Mouse (Mus musculus) hindbrain, embryonic 12.5 days (tissue): ENCODE data around the gene Reep1. TPM values are rescaled to one million over a fixed set of nuclear protein-coding genes. Genes with fewer than 3 reads are reported as not detected.

Experiments
- ATAC-seq: fragments of 200-750 bp; cut with Nextera tagmentation; 2 replicates; pipeline ENCODE4 v1.8.0; 2017; ENCODE audit warnings: moderate TSS enrichment; ENCODE audit not compliant: low FRiP score
- H3K27ac ChIP-seq: fragments of 300-500 bp; sonication (generic); 2 replicates; pipeline ENCODE4 v1.5.1; 2016; ENCODE audit warnings: mild to moderate bottlenecking
- H3K27me3 ChIP-seq: fragments of 300-500 bp; sonication (generic); 2 replicates; pipeline ENCODE4 v1.6.1; 2016; ENCODE audit warnings: mild to moderate bottlenecking
- H3K36me3 ChIP-seq: fragments of 300-500 bp; sonication (generic); 2 replicates; pipeline ENCODE4 v1.6.1; 2016; ENCODE audit warnings: mild to moderate bottlenecking
- H3K4me1 ChIP-seq: fragments of 300-500 bp; sonication (generic); 2 replicates; pipeline ENCODE4 v1.6.1; 2016
- H3K4me2 ChIP-seq: fragments of 300-500 bp; sonication (generic); replicated peaks from 2 replicates; pipeline ENCODE4 v1.6.1; 2016; ENCODE audit warnings: mild to moderate bottlenecking
- H3K4me3 ChIP-seq: fragments of 300-500 bp; sonication (generic); 2 replicates; pipeline ENCODE4 v1.5.1; 2016; ENCODE audit warnings: mild to moderate bottlenecking
- H3K9ac ChIP-seq: fragments of 300-500 bp; sonication (generic); 2 replicates; pipeline ENCODE4 v1.6.1; 2016; ENCODE audit warnings: mild to moderate bottlenecking, moderate library complexity
- H3K9me3 ChIP-seq: fragments of 300-500 bp; sonication (generic); replicated peaks from 2 replicates; pipeline ENCODE4 v1.6.1; 2016; ENCODE audit warnings: mild to moderate bottlenecking
- WGBS: fragments of 180-500 bp; shearing (Covaris S2); methylation state at CpG from one replicate; pipeline ENCODE4 v1.1.7; 2016; 5-methylcytosine and 5-hydroxymethylcytosine counted together
- polyA plus RNA-seq: library from polyadenylated mRNA; unstranded; fragments of >200 nt; fragmentation: Nextera tagmentation; extraction: Ambion mirVana; gene quantifications from 2 replicates; pipeline ENCODE4 v1.2.1, GENCODE M21; 2016

Gene Reep1
- polyA plus RNA-seq, 1 experiment from 2014 or later, result 122 TPM

- no peak overlapping the region for H3K27ac ChIP-seq
- peaks cover 7% of the 10 kb centered on the region for H3K4me1 ChIP-seq
- no peak for ATAC-seq
- 80% methylated on average over 6 of the region's 6 CpGs for WGBS
- no peaks in the 10 kb centered on the region for H3K9me3 ChIP-seq
- H3K4me3 ChIP-seq, result no peak overlapping the region
- no peaks in the 10 kb centered on the region for H3K27me3 ChIP-seq
- no peaks in the 10 kb centered on the region for H3K36me3 ChIP-seq
- H3K9ac ChIP-seq, result no peak overlapping the region
- H3K4me2 ChIP-seq, result no peak overlapping the region
Observed at GRCm38 (mm10) chr6:71741998-71742636, 34.8 kb downstream of the Reep1 start.

GRCm38 (mm10) chr6:71744934-71745333 lies 37.6 kb downstream of the Reep1 start:
- H3K36me3 ChIP-seq, result no peaks in the 10 kb centered on the region
- H3K9ac ChIP-seq, result no peak overlapping the region
- no peaks in the 10 kb centered on the region for H3K9me3 ChIP-seq
- no peak for ATAC-seq
- H3K4me3 ChIP-seq, result no peak overlapping the region
- H3K27ac ChIP-seq, result no peak overlapping the region
- no peaks in the 10 kb centered on the region for H3K27me3 ChIP-seq
- WGBS, result 86% methylated on average over 6 of the region's 6 CpGs
- H3K4me1 ChIP-seq, result peaks cover 7% of the 10 kb centered on the region
- H3K4me2 ChIP-seq, result no peak overlapping the region

GRCm38 (mm10) chr6:71745482-71746234 lies 38.3 kb downstream of the Reep1 start:
- Histone ChIP-seq H3K4me2 (no peak overlapping the region), H3K4me3 (no peak overlapping the region), H3K27ac (no peak overlapping the region), H3K9me3 (no peaks in the 10 kb centered on the region), H3K9ac (no peak overlapping the region), H3K36me3 (no peaks in the 10 kb centered on the region), H3K27me3 (no peaks in the 10 kb centered on the region), H3K4me1 (peaks cover 5% of the 10 kb centered on the region)
- ATAC-seq, result no peak
- 88% methylated on average over 9 of the region's 9 CpGs for WGBS

- ATAC-seq, result no peak
- WGBS, result 46% methylated on average over 1 of the region's 1 CpGs
Observed at GRCm38 (mm10) chr6:71746246-71746645, 38.9 kb downstream of the Reep1 start.

GRCm38 (mm10) chr6:71746846-71747245 lies 39.5 kb downstream of the Reep1 start:
- H3K4me1 ChIP-seq, result no peaks in the 10 kb centered on the region
- no peak overlapping the region for H3K9ac ChIP-seq
- H3K27ac ChIP-seq, result no peak overlapping the region
- no peak overlapping the region for H3K4me2 ChIP-seq
- 86% methylated on average over 8 of the region's 8 CpGs for WGBS
- no peaks in the 10 kb centered on the region for H3K36me3 ChIP-seq
- H3K9me3 ChIP-seq, result no peaks in the 10 kb centered on the region
- no peak for ATAC-seq
- no peaks in the 10 kb centered on the region for H3K27me3 ChIP-seq
- no peak overlapping the region for H3K4me3 ChIP-seq

More at GRCm38 (mm10) chr6:71746246-71746645, 38.9 kb downstream of the Reep1 start:
- Histone ChIP-seq H3K4me1 (no peaks in the 10 kb centered on the region), H3K27ac (no peak overlapping the region), H3K36me3 (no peaks in the 10 kb centered on the region), H3K9me3 (no peaks in the 10 kb centered on the region), H3K4me2 (no peak overlapping the region), H3K27me3 (no peaks in the 10 kb centered on the region), H3K4me3 (no peak overlapping the region), H3K9ac (no peak overlapping the region)

- no peak overlapping the region for H3K9ac ChIP-seq
- WGBS, result 83% methylated on average over 2 of the region's 2 CpGs
- no peaks in the 10 kb centered on the region for H3K36me3 ChIP-seq
- no peaks in the 10 kb centered on the region; the same call in 1 of the 2 replicates for H3K4me1 ChIP-seq
- no peak overlapping the region for H3K4me3 ChIP-seq
- H3K27ac ChIP-seq, result no peak overlapping the region
- H3K27me3 ChIP-seq, result no peaks in the 10 kb centered on the region
- no peak overlapping the region for H3K4me2 ChIP-seq
- no peak for ATAC-seq
- H3K9me3 ChIP-seq, result no peaks in the 10 kb centered on the region
Observed at GRCm38 (mm10) chr6:71751602-71752001, 44.2 kb downstream of the Reep1 start.

- Histone ChIP-seq H3K27ac (no peak overlapping the region), H3K4me3 (no peak overlapping the region), H3K9me3 (no peaks in the 10 kb centered on the region), H3K9ac (no peak overlapping the region), H3K4me2 (no peak overlapping the region), H3K27me3 (no peaks in the 10 kb centered on the region), H3K36me3 (0 out of 2 replicates have a peak, but pooled peaks cover 6% of the 10 kb centered on the region), H3K4me1 (peaks cover 6% of the 10 kb centered on the region)
- no peak for ATAC-seq
- WGBS, result 76% methylated on average over 7 of the region's 7 CpGs
Observed at GRCm38 (mm10) chr6:71752791-71753464, 45.6 kb downstream of the Reep1 start.

- peaks cover 16% of the 10 kb centered on the region for H3K36me3 ChIP-seq
Observed at GRCm38 (mm10) chr6:71757039-71757894, 49.9 kb downstream of the Reep1 start.

GRCm38 (mm10) chr6:71758780-71759179 lies 51.4 kb downstream of the Reep1 start:
- ATAC-seq, result no peak
- peaks cover 21% of the 10 kb centered on the region for H3K36me3 ChIP-seq

More at GRCm38 (mm10) chr6:71757039-71757894, 49.9 kb downstream of the Reep1 start:
- no peak overlapping the region for H3K4me3 ChIP-seq
- ATAC-seq, result no peak; the same call in 1 of the 2 replicates
- no peak overlapping the region for H3K4me2 ChIP-seq
- WGBS, result 55% methylated on average over 10 of the region's 10 CpGs
- no peak overlapping the region for H3K27ac ChIP-seq
- peaks cover 6% of the 10 kb centered on the region for H3K4me1 ChIP-seq
- H3K9ac ChIP-seq, result no peak overlapping the region
- H3K9me3 ChIP-seq, result no peaks in the 10 kb centered on the region
- H3K27me3 ChIP-seq, result no peaks in the 10 kb centered on the region

GRCm38 (mm10) chr6:71760073-71760472 lies 52.7 kb downstream of the Reep1 start:
- peaks cover 24% of the 10 kb centered on the region for H3K36me3 ChIP-seq
- 88% methylated on average over 6 of the region's 6 CpGs for WGBS
- no peak overlapping the region for H3K4me2 ChIP-seq
- no peak overlapping the region for H3K9ac ChIP-seq
- H3K4me1 ChIP-seq, result peaks cover 6% of the 10 kb centered on the region
- no peaks in the 10 kb centered on the region for H3K27me3 ChIP-seq
- ATAC-seq, result no peak
- H3K9me3 ChIP-seq, result no peaks in the 10 kb centered on the region
- no peak overlapping the region for H3K27ac ChIP-seq
- H3K4me3 ChIP-seq, result no peak overlapping the region

More at GRCm38 (mm10) chr6:71758780-71759179, 51.4 kb downstream of the Reep1 start:
- Histone ChIP-seq H3K9me3 (no peaks in the 10 kb centered on the region), H3K9ac (no peak overlapping the region), H3K4me3 (no peak overlapping the region), H3K27me3 (no peaks in the 10 kb centered on the region), H3K4me1 (peaks cover 6% of the 10 kb centered on the region), H3K4me2 (no peak overlapping the region), H3K27ac (no peak overlapping the region)
- 75% methylated on average over 4 of the region's 4 CpGs for WGBS

GRCm38 (mm10) chr6:71767761-71768160 lies 60.4 kb downstream of the Reep1 start:
- Histone ChIP-seq H3K4me2 (no peak overlapping the region), H3K9me3 (no peaks in the 10 kb centered on the region), H3K9ac (no peak overlapping the region), H3K4me3 (no peak overlapping the region), H3K27me3 (no peaks in the 10 kb centered on the region), H3K27ac (no peak overlapping the region), H3K4me1 (no peaks in the 10 kb centered on the region), H3K36me3 (peaks cover 29% of the 10 kb centered on the region)
- no peak for ATAC-seq
- 83% methylated on average over 4 of the region's 4 CpGs for WGBS
